Mouse (Mus musculus) lung, postnatal 0 days (tissue): ENCODE data around the gene Hecw1.

Experiments
- CTCF ChIP-seq: IDR thresholded peaks from 2 replicates; pipeline ENCODE4 v1.5.1; 2016; ENCODE audit warnings: antibody characterized with exemption, mild to moderate bottlenecking
- EP300 ChIP-seq: IDR thresholded peaks from 2 replicates; pipeline ENCODE4 v1.6.1; 2016; ENCODE audit warnings: antibody characterized with exemption, mild to moderate bottlenecking, control low read depth

- no peak for TF ChIP-seq EP300
- no peak for TF ChIP-seq CTCF
Measured at GRCm38 (mm10) chr13:14487812-14488211, 35.2 kb downstream of the Hecw1 start.
